Mouse (Mus musculus) megakaryocyte, embryonic 14.5 days (primary cell): ENCODE results near the gene Col9a3. TPM values are rescaled to one million over a fixed set of nuclear protein-coding genes. Genes with fewer than 3 reads are reported as not detected.
A peak's percentile ranks its signal among the peaks of the same experiment; 100 is the strongest.

Source experiments
- H3K27me3 ChIP-seq: replicated peaks from 2 replicates; pipeline ENCODE3; 2012; ENCODE audit warnings: inconsistent platforms
- H3K36me3 ChIP-seq: replicated peaks from 2 replicates; pipeline ENCODE3; 2012; ENCODE audit warnings: low read length, inconsistent platforms, mixed read lengths
- H3K4me1 ChIP-seq: 2 replicates; pipeline ENCODE4 v1.6.1; 2012; ENCODE audit warnings: inconsistent platforms
- H3K4me3 ChIP-seq: replicated peaks from 2 replicates; pipeline ENCODE3; 2012; ENCODE audit warnings: moderate library complexity, mild to moderate bottlenecking, inconsistent platforms
- H3K9me3 ChIP-seq: 2 replicates; pipeline ENCODE4 v1.6.1; 2012; ENCODE audit warnings: inconsistent platforms
- FLI1 ChIP-seq: IDR thresholded peaks from 2 replicates; pipeline ENCODE4 v1.6.1; 2012; ENCODE audit warnings: low read length, inconsistent platforms, mixed read lengths
- GATA1 ChIP-seq: IDR thresholded peaks from 3 replicates; pipeline ENCODE4 v1.6.1; 2012; ENCODE audit warnings: mixed read lengths, low read length, inconsistent platforms, borderline replicate concordance
- polyA plus RNA-seq: library from polyadenylated mRNA; stranded (reverse); fragments of >175 nt; gene quantifications from 2 replicates; pipeline ENCODE4 v1.2.3, GENCODE M21; 2012; ENCODE audit warnings: low replicate concordance; ENCODE audit not compliant: insufficient read depth

Gene Col9a3
- polyA plus RNA-seq, 1 experiment, result 1.9 TPM

DNA sequence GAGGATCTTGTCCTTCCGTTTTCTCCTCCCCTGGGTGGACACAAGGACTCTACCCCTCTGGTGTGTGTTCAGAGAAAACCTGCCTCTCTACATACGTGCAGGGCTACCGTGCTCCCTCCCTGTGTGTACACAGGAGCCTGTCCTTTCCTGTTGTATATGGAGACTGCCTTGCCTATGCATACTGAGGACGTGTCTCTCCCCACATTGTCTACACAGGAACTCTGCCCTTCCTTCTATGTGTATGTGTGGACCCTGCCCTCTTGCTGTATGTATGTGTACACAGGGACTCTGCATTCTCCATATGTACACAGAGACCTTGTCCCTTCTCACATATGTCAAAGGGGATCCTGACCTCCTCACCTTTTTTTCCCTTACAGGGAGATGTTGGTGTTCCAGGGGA is 12.7 kb downstream of the Col9a3 start:
- Histone ChIP-seq H3K9me3 (no peaks in the 10 kb centered on the region), H3K4me3 (no peak overlapping the region), H3K4me1 (peaks cover 29% of the 10 kb centered on the region), H3K36me3 (no peaks in the 10 kb centered on the region), H3K27me3 (peaks cover 77% of the 10 kb centered on the region)
- TF ChIP-seq GATA1 (no peak), FLI1 (no peak)

DNA sequence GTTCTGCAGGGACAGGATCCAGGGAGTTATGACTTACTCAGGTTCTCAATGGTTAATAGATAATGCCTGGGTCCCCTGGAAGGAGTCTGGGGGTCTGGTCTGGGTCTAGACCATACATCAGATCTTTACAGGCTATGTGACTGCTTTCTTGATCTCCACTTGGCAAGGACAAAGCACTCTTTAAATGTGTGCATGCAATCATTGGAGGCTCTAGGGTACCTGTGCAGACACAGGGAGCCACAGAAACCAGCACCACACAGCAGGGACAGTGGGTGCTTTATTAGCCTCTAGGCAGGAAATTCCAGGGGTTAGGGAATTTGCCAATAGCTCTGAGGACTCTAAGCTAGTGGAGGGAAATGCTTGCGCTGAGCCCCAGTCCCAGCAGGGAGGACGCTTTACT is 14.3 kb downstream of the Col9a3 start:
- TF ChIP-seq GATA1 (no peak), FLI1 (no peak)
- Histone ChIP-seq H3K27me3 (peaks cover 76% of the 10 kb centered on the region), H3K4me3 (no peak overlapping the region), H3K9me3 (no peaks in the 10 kb centered on the region), H3K4me1 (peaks cover 29% of the 10 kb centered on the region), H3K36me3 (no peaks in the 10 kb centered on the region)

DNA sequence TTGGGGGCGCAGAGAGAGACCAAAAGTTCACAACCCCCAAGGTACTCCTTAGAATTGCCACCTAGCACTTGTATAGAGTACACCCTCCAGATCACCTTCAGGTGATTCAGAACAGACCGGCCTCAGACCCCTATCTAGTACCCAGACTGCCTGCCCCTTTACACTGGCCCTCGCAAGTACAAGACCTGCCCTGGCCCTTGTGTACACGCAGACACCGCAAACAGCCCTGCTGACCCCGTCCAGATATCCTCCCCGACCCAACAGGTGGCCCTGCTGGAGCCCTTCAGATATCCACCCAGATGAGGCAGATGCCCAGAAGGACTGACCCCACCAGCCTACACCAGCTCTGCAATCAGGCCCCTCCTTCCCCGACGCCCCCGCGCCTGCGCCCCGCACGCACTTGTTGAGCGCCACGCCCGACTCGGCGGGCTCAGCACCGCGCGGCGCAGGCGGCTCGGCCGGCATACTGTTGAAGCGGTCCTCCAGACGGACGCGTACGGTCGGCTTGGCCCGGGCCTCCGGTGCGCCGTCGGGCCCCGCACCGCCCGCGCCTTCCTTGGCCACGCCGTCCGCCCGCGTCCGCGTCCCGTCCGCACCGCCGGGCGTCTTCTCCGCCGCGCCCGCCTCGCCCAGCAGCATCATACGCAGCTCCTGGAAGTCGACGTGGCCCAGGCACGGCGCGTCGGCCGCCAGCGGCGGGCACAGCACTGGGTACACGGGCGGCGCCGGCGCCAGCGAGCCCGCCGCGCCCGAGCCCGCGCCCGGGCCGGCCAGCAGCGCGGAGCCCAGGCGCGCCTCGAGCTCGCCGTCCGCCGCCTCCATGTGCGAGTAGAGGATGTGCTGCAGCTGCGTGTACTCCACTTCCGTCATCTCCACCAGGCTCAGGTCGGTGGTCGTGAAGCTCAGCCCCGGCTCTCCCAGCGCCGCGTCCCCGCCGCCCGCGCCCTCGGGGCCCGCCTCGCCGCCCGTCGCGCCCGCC is 44.3 kb downstream of the Col9a3 start:
- H3K4me3 ChIP-seq, result peak overlapping the region; percentile 86
- H3K9me3 ChIP-seq, result peaks cover 20% of the 10 kb centered on the region
- TF ChIP-seq GATA1, result no peak
- TF ChIP-seq FLI1, result no peak
- peaks cover 71% of the 10 kb centered on the region for H3K27me3 ChIP-seq
- H3K36me3 ChIP-seq, result no peaks in the 10 kb centered on the region
- peaks cover 9% of the 10 kb centered on the region for H3K4me1 ChIP-seq

DNA sequence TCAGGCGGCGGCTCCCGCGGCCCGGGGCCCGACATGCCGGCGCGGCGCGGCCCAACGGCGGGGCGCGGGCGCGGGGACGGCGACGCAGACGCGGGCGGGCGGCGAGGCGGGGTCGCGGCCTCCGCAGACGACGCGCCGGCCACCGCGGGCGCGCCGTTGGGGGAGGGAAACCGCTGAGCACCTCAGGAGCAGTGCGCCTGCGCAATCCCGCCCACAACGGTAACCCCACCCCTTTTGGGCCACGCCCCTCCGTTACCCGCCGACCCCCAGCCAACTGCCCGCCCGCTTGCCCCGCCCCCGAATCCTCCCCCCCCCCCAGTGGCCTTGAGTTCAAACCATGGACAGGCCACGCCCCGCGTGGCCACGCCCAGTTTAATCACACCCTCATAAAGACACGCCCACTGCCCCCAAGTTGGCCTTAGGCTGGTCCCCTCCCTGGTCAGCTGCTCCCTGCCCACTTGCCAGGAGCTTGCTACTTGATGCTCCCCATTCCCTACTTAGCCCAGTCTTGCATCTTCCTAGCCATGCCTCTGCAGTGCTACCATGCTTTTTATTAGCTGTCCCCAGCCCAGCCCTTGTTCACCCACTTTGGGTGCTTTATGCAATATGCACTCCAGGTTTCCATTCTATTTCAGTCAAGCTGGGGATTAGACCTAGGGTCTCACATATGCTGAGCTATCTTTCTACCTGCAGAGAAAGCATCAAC is 45.1 kb downstream of the Col9a3 start, which contains the start of gene Tcfl5:
TSS of gene Tcfl5 (minus strand) at position 154 of the 706 bp plus-strand sequence.
- TF ChIP-seq GATA1 (no peak), FLI1 (no peak)
- Histone ChIP-seq H3K9me3 (peaks cover 20% of the 10 kb centered on the region), H3K27me3 (peaks cover 74% of the 10 kb centered on the region), H3K4me3 (peak within 1 kb of the TSS; percentile 86), H3K36me3 (no peaks in the 10 kb centered on the region), H3K4me1 (peaks cover 9% of the 10 kb centered on the region)

DNA sequence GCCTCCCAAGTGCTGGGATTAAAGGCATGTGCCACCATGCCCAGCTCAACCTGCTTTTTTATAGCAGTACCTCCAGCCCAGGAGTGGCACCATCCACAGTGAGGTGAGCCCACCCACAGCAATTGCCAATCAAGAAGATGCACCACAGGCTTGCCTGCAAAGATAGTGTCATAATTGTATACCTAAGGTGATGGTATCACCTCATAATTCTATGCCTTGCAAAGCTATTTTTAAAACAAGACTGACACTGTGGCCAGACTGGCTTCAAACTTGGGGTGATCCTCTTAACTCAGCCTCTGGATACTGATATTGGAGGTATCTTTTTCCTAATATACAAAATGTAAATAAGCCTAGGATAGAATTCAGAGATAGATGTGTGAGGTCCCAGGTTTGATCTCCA is 46.0 kb downstream of the Col9a3 start:
- Histone ChIP-seq H3K27me3 (peaks cover 74% of the 10 kb centered on the region), H3K36me3 (no peaks in the 10 kb centered on the region), H3K4me1 (peaks cover 9% of the 10 kb centered on the region), H3K4me3 (no peak overlapping the region), H3K9me3 (peaks cover 20% of the 10 kb centered on the region)
- TF ChIP-seq GATA1, result no peak
- TF ChIP-seq FLI1, result no peak

DNA sequence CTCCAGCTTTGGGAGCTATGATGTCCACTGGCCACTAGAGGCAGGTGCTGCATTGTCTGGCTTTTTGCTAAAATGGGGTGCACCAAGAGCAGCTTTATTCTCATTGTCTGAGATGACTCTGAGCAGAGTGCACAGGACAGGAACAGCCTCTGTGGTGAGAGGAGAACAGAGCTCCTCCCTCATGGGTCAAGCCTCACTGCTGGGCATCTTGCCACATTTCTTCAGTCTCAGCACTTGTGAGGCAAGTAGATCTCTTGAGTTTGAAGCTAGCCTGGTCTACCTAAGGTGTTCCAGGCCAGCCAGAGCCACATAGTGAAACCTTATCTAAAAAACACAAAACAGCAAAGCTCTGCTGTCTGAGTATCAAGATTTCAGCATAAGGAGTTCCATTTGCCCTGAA is 49.3 kb downstream of the Col9a3 start:
- Histone ChIP-seq H3K4me1 (peaks cover 6% of the 10 kb centered on the region), H3K36me3 (no peaks in the 10 kb centered on the region)
- TF ChIP-seq GATA1 (no peak), FLI1 (no peak)

DNA sequence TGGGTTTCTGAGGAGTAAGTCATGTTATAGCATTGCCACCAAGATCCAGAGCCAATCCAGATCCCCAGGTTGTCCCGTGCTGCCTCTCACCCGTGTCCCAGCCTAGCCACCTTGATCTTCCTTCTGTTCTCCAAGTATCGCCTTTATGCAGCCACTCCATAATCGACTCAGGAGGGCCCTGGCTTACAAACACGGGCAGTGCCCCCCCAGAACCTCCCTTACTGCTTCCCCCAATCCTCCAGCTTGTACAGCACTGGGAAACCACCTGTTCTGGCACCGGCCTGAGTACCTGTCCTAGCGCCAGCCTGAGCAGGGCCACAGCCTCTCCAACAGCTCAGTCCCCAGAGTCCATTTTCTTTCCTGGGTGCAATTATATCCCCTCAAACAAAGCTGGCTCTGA is 57.1 kb downstream of the Col9a3 start:
- Histone ChIP-seq H3K27me3 (peaks cover 15% of the 10 kb centered on the region), H3K9me3 (no peaks in the 10 kb centered on the region)
- TF ChIP-seq GATA1 (no peak), FLI1 (no peak)

More for the DNA sequence above, 49.3 kb downstream of the Col9a3 start:
- H3K4me3 ChIP-seq, result no peak overlapping the region
- peaks cover 17% of the 10 kb centered on the region for H3K9me3 ChIP-seq
- H3K27me3 ChIP-seq, result peaks cover 52% of the 10 kb centered on the region

DNA sequence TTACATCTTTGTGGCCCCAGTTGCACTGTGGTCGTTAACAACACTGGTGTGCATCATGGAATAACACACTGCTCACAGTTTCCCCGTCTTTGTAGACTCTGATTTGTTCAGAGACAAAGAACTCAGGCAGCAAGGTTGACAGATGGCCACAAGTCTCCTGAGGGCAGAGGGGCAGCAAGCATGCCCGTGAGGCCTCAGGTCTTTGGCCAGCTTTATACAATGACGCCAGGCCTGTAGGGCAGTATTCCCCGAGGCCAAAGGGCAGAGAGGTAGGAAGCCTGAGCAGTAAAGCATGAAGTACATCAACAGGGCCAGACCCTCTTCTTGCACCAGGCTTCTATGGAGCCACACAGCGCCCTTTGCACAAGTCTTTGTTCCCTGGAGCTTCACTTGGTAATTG is 57.6 kb downstream of the Col9a3 start:
- Histone ChIP-seq H3K9me3 (no peaks in the 10 kb centered on the region), H3K36me3 (peaks cover 14% of the 10 kb centered on the region), H3K4me3 (no peak overlapping the region), H3K4me1 (peaks cover 13% of the 10 kb centered on the region), H3K27me3 (peaks cover 15% of the 10 kb centered on the region)
- TF ChIP-seq FLI1, result no peak
- no peak for TF ChIP-seq GATA1

More for the DNA sequence above, 57.1 kb downstream of the Col9a3 start:
- H3K4me3 ChIP-seq, result no peak overlapping the region
- peaks cover 13% of the 10 kb centered on the region for H3K4me1 ChIP-seq
- peaks cover 9% of the 10 kb centered on the region for H3K36me3 ChIP-seq

DNA sequence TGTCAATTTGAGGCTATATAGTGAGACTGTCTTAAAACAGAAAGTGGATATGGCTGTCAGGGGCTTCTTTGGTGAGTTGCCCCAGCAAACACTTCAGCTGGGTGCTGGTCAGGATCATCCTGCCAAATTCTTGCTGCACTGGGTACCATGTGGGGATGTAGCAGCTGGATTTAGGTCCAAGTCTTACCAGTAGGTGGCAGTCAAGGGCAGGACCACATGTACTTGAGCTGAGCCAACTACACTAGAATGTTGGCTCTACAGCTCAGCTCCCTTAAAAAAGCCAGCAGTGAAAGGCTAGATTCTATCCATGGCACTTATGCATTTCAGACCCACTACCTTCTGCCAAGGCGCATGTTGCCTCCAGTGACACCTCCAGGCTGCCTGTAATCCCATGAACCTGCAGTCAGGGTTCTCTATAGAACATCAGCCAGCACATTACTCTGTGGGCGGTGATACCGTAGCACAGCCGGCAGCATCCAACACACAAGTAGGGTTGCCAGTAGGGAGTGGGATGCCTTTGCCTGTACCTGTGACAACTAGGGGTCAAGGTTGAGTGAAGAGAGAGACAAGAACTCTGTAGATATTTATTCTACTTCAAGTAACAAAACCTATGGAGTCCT is 59.9 kb downstream of the Col9a3 start:
- no peak for TF ChIP-seq GATA1
- no peak for TF ChIP-seq FLI1

More for the DNA sequence above, 59.9 kb downstream of the Col9a3 start:
- H3K4me1 ChIP-seq, result peaks cover 13% of the 10 kb centered on the region
- H3K4me3 ChIP-seq, result no peak overlapping the region
- peaks cover 12% of the 10 kb centered on the region for H3K27me3 ChIP-seq
- H3K36me3 ChIP-seq, result peaks cover 37% of the 10 kb centered on the region
- no peaks in the 10 kb centered on the region for H3K9me3 ChIP-seq
